Mouse (Mus musculus): ENCODE data around the gene Rassf3. TPM values are rescaled to one million over a fixed set of nuclear protein-coding genes. Genes with fewer than 3 reads are reported as not detected.

Rassf3 gene
- polyA plus RNA-seq, 1 experiment = 41.2 TPM

DNA sequence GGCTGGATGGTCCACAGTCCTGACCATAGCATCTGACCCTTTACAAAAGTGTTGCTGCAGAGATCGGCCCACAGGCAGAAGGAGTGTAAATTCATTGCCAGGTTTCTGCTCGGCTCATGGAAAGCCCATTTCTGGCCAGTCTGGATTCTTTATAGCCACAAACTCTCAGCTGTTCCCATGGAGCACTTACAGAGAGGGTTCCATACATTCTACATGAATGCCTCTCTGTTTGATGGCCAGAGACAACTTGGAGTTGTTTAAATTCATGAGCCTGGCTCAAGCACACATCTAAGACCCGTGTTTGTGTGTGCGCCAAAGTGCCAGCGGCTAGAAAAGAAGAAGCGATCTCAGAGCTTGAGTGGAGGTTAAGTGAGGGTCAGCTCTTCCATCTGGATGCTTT, 81.9 kb downstream of the Rassf3 start:
- TF ChIP-seq POLR2A (IDR thresholded peaks at IDR 0.05; ENCODE audit: borderline replicate concordance, control insufficient read depth, low read depth, low read length) = no peak
- Histone ChIP-seq H3K4me3 (replicated peaks; ENCODE audit: control insufficient read depth, low read depth, low read length) (no peak overlapping the region), H3K27ac (ENCODE audit: control insufficient read depth, insufficient read depth, low read depth, low read length, poor library complexity) (no peak overlapping the region), H3K4me1 (ENCODE audit: control insufficient read depth, insufficient read depth, low read length) (no peaks in the 10 kb centered on the region; the same call in 1 of the 2 replicates)
- 84% methylated on average over 6 of the region's 6 CpGs for WGBS

DNA sequence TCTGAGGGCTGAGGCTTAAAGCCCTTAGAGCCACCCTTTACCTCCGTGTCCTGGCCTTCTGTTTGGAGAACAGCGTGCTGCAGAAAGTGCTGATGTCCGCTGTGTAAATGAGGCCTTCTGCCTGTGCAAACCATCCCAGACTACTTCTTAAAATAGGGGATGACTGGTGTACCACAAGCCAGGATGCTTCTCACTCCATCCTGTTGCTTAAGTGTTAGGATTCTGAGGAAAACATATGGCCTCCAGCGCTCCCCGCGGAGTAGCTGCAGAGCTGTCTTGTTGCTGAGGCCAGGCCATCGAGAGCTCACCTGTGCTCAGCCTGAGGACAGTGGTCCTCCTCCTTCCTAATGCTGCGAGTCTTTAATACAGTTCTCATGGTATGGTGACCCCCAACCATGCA, 84.2 kb downstream of the Rassf3 start:
- no peak for TF ChIP-seq POLR2A (IDR thresholded peaks at IDR 0.05; ENCODE audit: borderline replicate concordance, control insufficient read depth, low read depth, low read length)
- TF ChIP-seq CTCF (IDR thresholded peaks at IDR 0.05; ENCODE audit: control insufficient read depth, insufficient read depth, low read length) = no peak
- Histone ChIP-seq H3K4me3 (replicated peaks; ENCODE audit: control insufficient read depth, low read depth, low read length) (no peak overlapping the region), H3K27ac (ENCODE audit: control insufficient read depth, insufficient read depth, low read depth, low read length, poor library complexity) (no peak overlapping the region), H3K4me1 (ENCODE audit: control insufficient read depth, insufficient read depth, low read length) (no peaks in the 10 kb centered on the region)
- WGBS = 95% methylated on average over 8 of the region's 8 CpGs

DNA sequence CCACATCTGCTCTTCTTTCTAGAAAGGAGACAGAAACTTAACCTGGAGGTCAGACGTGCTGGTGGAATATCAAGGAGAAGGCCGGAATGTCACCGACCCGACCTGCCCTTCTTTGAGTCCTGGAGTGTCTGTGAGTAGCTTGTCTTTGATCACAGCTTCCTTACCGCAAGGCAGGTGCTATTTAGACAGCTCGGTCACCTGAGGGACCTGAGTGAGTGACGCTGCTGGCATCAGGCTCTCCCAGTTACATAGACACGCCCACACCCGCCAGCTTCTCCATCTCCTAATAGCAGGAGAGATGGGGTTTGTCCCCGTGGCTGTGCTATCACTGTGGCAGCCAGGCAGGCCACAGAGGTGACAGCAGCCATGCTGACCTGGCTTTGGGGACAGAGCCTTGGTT, 85.5 kb downstream of the Rassf3 start:
- TF ChIP-seq CTCF (IDR thresholded peaks at IDR 0.05; ENCODE audit: control insufficient read depth, insufficient read depth, low read length) (no peak), POLR2A (IDR thresholded peaks at IDR 0.05; ENCODE audit: borderline replicate concordance, control insufficient read depth, low read depth, low read length) (no peak)
- H3K4me3 ChIP-seq (replicated peaks; ENCODE audit: control insufficient read depth, low read depth, low read length) = no peak overlapping the region
- H3K4me1 ChIP-seq (ENCODE audit: control insufficient read depth, insufficient read depth, low read length) = no peaks in the 10 kb centered on the region
- 85% methylated on average over 10 of the region's 10 CpGs for WGBS
- no peak overlapping the region for H3K27ac ChIP-seq (ENCODE audit: control insufficient read depth, insufficient read depth, low read depth, low read length, poor library complexity)

DNA sequence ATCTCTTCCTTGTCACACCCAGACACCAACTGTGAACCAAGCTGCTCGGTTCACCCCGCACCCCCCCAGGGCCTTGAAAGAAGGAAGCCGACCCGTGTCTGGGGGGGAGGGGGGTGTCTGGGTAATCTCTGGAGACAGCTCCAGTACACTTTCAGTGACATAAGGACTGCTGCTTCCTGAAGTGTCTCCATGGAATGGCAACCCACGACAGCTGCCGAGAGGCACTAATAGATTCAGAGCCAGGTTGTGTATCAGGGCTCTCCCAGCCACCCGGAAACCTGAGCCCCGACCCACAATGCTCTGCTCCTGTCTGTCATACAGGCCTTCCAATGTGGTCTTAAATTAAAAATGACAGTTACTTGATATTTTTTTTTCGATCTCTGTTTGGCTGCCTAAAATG, 89.8 kb downstream of the Rassf3 start:
- Histone ChIP-seq H3K4me3 (replicated peaks; ENCODE audit: control insufficient read depth, low read depth, low read length) (no peak overlapping the region), H3K27ac (ENCODE audit: control insufficient read depth, insufficient read depth, low read depth, low read length, poor library complexity) (no peak overlapping the region), H3K4me1 (ENCODE audit: control insufficient read depth, insufficient read depth, low read length) (no peaks in the 10 kb centered on the region)
- TF ChIP-seq CTCF (IDR thresholded peaks at IDR 0.05; ENCODE audit: control insufficient read depth, insufficient read depth, low read length) (no peak), POLR2A (IDR thresholded peaks at IDR 0.05; ENCODE audit: borderline replicate concordance, control insufficient read depth, low read depth, low read length) (no peak)
- 81% methylated on average over 9 of the region's 9 CpGs for WGBS

DNA sequence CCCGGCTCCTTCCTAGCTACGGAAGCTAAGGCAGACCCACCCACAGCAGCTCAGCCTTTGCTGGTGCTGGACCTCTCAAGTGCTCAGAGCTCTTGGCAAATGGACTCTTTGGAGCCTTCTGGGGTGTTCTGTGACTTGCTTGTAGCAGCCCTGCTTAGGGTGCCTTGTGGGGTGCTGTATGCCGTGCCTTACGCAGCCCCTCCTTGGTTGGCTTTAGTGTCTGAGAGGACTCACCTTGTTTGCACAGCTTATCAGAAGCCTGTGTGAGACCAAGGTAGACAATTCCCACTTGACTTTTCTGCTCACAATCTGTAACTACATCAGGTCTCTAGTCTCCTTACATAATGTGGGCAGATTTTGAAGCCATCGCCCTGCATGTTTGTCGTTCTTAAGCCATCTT, 90.5 kb downstream of the Rassf3 start:
- TF ChIP-seq POLR2A (IDR thresholded peaks at IDR 0.05; ENCODE audit: borderline replicate concordance, control insufficient read depth, low read depth, low read length) (no peak), CTCF (IDR thresholded peaks at IDR 0.05; ENCODE audit: control insufficient read depth, insufficient read depth, low read length) (no peak)
- WGBS = 88% methylated on average over 6 of the region's 6 CpGs
- no peak overlapping the region for H3K4me3 ChIP-seq (replicated peaks; ENCODE audit: control insufficient read depth, low read depth, low read length)

DNA sequence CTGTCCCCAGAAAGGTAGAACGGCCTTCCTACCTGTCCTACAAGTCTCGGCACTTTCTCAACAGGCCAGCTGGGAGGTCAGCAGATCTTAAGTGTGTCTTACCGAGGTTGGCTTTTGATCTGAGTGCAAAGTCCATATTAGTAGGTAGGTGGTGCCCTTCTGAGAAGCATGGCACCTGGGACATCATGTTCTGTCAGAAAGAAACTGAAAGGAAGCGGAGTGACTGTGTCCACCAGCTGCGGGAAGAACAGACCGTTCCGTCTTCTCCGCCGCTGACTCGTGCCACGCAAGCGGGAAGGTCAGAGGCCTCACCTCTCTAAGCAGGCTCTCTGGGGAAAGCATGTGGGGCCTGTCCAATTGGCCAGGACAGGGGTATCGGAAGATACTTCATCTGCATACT, 91.4 kb downstream of the Rassf3 start:
- 89% methylated on average over 13 of the region's 13 CpGs for WGBS
- no peaks in the 10 kb centered on the region for H3K4me1 ChIP-seq (ENCODE audit: control insufficient read depth, insufficient read depth, low read length)
- H3K27ac ChIP-seq (ENCODE audit: control insufficient read depth, insufficient read depth, low read depth, low read length, poor library complexity) = no peak overlapping the region
- H3K4me3 ChIP-seq (replicated peaks; ENCODE audit: control insufficient read depth, low read depth, low read length) = no peak overlapping the region
- TF ChIP-seq POLR2A (IDR thresholded peaks at IDR 0.05; ENCODE audit: borderline replicate concordance, control insufficient read depth, low read depth, low read length) (no peak), CTCF (IDR thresholded peaks at IDR 0.05; ENCODE audit: control insufficient read depth, insufficient read depth, low read length) (no peak)

More for the DNA sequence above, 90.5 kb downstream of the Rassf3 start:
- Histone ChIP-seq H3K4me1 (ENCODE audit: control insufficient read depth, insufficient read depth, low read length) (no peaks in the 10 kb centered on the region), H3K27ac (ENCODE audit: control insufficient read depth, insufficient read depth, low read depth, low read length, poor library complexity) (no peak overlapping the region)

DNA sequence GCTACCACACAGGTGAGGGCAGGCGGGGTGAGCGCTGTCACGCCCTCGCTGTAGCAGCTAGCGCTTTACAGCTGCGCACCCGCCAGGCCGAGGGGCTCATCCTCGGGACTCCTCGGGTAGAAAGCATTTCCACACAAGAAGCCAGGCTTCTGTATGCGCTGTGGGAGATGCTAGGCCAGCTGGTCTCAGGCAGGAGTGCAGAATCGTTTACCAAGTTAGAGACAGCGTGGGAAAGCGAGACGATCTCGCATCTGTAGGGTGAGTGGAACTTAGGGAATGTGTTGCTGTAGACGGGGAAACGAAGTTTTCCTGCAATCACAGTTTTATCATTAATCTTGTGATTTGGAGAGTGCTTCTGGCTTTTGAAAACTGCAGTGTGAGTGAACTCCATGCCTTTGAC, 94.9 kb downstream of the Rassf3 start:
- WGBS = 91% methylated on average over 18 of the region's 18 CpGs
- Histone ChIP-seq H3K4me3 (replicated peaks; ENCODE audit: control insufficient read depth, low read depth, low read length) (no peak overlapping the region), H3K27ac (ENCODE audit: control insufficient read depth, insufficient read depth, low read depth, low read length, poor library complexity) (no peak overlapping the region), H3K4me1 (ENCODE audit: control insufficient read depth, insufficient read depth, low read length) (peaks cover 3% of the 10 kb centered on the region; the same call in 1 of the 2 replicates)
- TF ChIP-seq CTCF (IDR thresholded peaks at IDR 0.05; ENCODE audit: control insufficient read depth, insufficient read depth, low read length) (no peak), POLR2A (IDR thresholded peaks at IDR 0.05; ENCODE audit: borderline replicate concordance, control insufficient read depth, low read depth, low read length) (no peak)

DNA sequence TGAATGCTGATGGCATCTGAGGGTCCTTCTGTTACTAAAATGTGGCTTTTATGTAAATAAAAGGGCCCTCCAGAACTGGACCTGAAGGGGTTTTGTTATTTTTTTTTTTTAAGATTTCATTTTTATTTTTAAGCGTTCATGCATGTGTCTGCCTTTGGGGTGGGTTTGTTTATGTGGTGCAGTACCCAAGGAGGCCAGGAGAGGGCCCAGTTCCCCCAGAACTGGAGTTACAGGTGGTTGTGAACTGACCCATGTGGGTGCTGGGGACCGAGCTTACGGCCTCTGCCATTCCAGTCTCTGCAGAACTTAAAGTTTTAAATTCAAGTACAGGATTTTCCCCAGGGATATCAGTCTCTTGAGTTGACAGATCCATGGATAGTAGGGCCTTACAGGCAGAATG, 96.8 kb downstream of the Rassf3 start:
- WGBS = 93% methylated on average over 3 of the region's 3 CpGs
- Histone ChIP-seq H3K27ac (ENCODE audit: control insufficient read depth, insufficient read depth, low read depth, low read length, poor library complexity) (no peak overlapping the region), H3K4me1 (ENCODE audit: control insufficient read depth, insufficient read depth, low read length) (peaks cover 7% of the 10 kb centered on the region), H3K4me3 (replicated peaks; ENCODE audit: control insufficient read depth, low read depth, low read length) (no peak overlapping the region)
- TF ChIP-seq CTCF (IDR thresholded peaks at IDR 0.05; ENCODE audit: control insufficient read depth, insufficient read depth, low read length) (peak; percentile 7; the same call in 1 of the 2 replicates), POLR2A (IDR thresholded peaks at IDR 0.05; ENCODE audit: borderline replicate concordance, control insufficient read depth, low read depth, low read length) (no peak)
